Mouse (Mus musculus): ENCODE data around the gene Zbtb2.
A peak's percentile ranks its signal among the peaks of the same experiment; 100 is the strongest.

Zbtb2 gene

GRCm38 (mm10) chr10:4334039-4334683 lies 53.7 kb downstream of the Zbtb2 start:
- peak; percentile 28 for DNase-seq (ENCODE audit: low read depth, low spot score)

- DNase-seq (ENCODE audit: low read depth, low spot score), result no peak
These were observed 54.6 kb downstream of the Zbtb2 start for GRCm38 (mm10) chr10:4333319-4333718.

- no peak for DNase-seq (ENCODE audit: low read depth, low spot score)
These were observed 55.5 kb downstream of the Zbtb2 start for GRCm38 (mm10) chr10:4332228-4332979.

GRCm38 (mm10) chr10:4327716-4328115 lies 60.2 kb downstream of the Zbtb2 start:
- no peak for DNase-seq (ENCODE audit: low read depth, low spot score)

GRCm38 (mm10) chr10:4325562-4325961 lies 62.3 kb downstream of the Zbtb2 start:
- DNase-seq (ENCODE audit: low read depth, low spot score), result no peak

GRCm38 (mm10) chr10:4323885-4324284 lies 64.0 kb downstream of the Zbtb2 start:
- DNase-seq (ENCODE audit: low read depth, low spot score), result no peak
